Mouse (Mus musculus): ENCODE measurements around the gene Ube2l3.

DNA sequence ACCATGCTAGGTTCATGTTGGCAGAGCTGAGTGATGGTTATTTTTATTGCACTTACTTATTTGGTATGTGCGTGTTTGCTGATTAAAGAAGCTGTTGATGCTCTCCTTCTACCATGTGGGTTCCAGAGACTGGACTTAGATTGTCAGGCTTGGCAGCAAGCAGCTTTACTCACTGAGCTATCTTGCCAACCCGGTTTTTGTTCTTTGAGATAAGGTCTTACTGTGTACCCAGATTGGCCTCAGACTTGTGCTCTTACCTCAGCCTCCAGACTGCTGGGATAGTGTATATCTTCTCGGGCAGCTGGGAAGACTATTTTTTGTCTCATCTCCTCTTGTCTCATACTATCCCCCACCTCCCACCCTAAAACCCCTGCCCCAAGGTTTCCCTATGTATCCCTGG lies 35.2 kb upstream of the Ube2l3 start:
- TF ChIP-seq POLR2A (IDR thresholded peaks at IDR 0.05; ENCODE audit: extremely low read depth, insufficient read depth, low read length), result no peak
- TF ChIP-seq CTCF (IDR thresholded peaks at IDR 0.05; ENCODE audit: extremely low read depth, insufficient read depth, low read length), result no peak

Data from cortical plate, adult 2 months (tissue).